Mouse (Mus musculus) kidney, embryonic 15.5 days (tissue): ENCODE data around the gene Zmym2. TPM values are rescaled to one million over a fixed set of nuclear protein-coding genes. Genes with fewer than 3 reads are reported as not detected.
"Not testable (repeated sequence)": the region's sequence is repeated elsewhere in the genome, so short reads cannot be mapped to it uniquely, and the experiment has no call there.

Experiments
- ATAC-seq: fragments of 200-750 bp; cut with Nextera tagmentation; replicated peaks from 2 replicates; pipeline ENCODE4 v1.8.0; 2017; ENCODE audit warnings: moderate TSS enrichment; ENCODE audit not compliant: low FRiP score
- H3K27ac ChIP-seq: fragments of 300-500 bp; sonication (generic); 2 replicates; pipeline ENCODE4 v1.5.1; 2015; ENCODE audit warnings: mild to moderate bottlenecking, inconsistent platforms
- H3K27me3 ChIP-seq: fragments of 300-500 bp; sonication (generic); 2 replicates; pipeline ENCODE4 v1.6.1; 2015; ENCODE audit warnings: inconsistent platforms
- H3K36me3 ChIP-seq: fragments of 300-500 bp; sonication (generic); 2 replicates; pipeline ENCODE4 v1.6.1; 2015; ENCODE audit warnings: inconsistent platforms
- H3K4me1 ChIP-seq: fragments of 300-500 bp; sonication (generic); 2 replicates; pipeline ENCODE4 v1.6.1; 2015; ENCODE audit warnings: inconsistent platforms
- H3K4me2 ChIP-seq: fragments of 300-500 bp; sonication (generic); 2 replicates; pipeline ENCODE4 v1.6.1; 2015; ENCODE audit warnings: moderate library complexity, mild to moderate bottlenecking, inconsistent platforms
- H3K4me3 ChIP-seq: fragments of 300-500 bp; sonication (generic); replicated peaks from 2 replicates; pipeline ENCODE4 v1.5.1; 2015; ENCODE audit warnings: mild to moderate bottlenecking, inconsistent platforms
- H3K9ac ChIP-seq: fragments of 300-500 bp; sonication (generic); 2 replicates; pipeline ENCODE4 v1.6.1; 2015; ENCODE audit warnings: mild to moderate bottlenecking, inconsistent platforms
- H3K9me3 ChIP-seq: fragments of 300-500 bp; sonication (generic); replicated peaks from 2 replicates; pipeline ENCODE4 v1.6.1; 2016; ENCODE audit warnings: inconsistent platforms
- WGBS: fragments of 180-500 bp; shearing (Covaris S2); methylation state at CpG from one replicate; pipeline ENCODE4 v1.1.7; 2015; ENCODE audit warnings: mixed read lengths; 5-methylcytosine and 5-hydroxymethylcytosine counted together
- polyA plus RNA-seq: library from polyadenylated mRNA; unstranded; fragments of >200 nt; fragmentation: Nextera tagmentation; extraction: Ambion mirVana; gene quantifications from 2 replicates; pipeline ENCODE4 v1.2.1, GENCODE M21; 2015

Zmym2 gene
- polyA plus RNA-seq, result 47.3 and 48.3 TPM in 2 replicates

DNA sequence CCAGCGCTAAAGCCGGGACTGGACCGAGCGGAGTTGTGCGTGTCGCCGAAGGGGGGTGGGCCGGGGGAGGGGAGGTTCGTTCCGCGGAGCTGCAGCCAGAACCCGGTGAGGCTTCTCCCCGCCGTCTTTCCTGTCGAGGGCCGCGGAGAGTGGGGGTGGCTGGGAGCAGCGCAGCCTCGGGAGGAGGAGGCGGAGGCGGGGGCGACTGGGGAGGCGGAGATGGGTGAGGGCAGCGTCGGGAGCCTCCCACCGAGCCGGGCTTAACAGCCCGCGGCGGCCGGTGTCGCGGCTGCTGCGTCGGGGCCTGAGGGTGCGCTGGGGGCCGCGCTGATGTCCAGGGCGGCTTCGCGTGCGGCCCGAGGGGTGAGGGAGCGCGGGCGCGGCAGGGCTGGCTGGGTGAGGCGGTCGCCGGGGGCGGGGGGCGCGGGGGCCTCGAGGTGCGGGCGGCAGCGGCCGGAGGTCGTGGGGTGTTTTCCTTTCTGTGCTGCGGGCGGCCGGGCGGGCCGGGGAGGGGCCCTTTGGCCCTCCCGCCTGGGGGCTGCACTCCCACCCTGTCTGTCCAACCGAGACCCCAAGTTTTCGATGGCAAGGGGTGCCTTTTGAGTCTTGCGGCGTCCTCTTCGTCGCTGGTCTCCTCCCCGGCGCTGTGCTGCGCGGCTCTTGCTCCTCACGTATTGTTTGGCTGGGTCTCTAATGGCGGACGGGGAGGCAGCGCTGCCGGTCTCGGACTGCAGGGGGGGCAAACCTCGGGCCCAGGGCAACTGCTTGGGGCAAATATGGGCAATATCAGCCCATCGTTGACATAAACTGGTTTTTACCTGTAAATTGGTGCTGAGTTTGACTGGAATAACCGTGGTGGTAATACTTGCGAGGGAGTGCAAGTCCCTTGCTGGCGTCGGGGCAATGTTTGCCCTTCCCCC is at the start of gene Zmym2:
TSS of gene Zmym2 (plus strand) at position 60 of the 920 bp plus-strand sequence.
- H3K9me3 ChIP-seq, H3K27me3 ChIP-seq: not testable (repeated sequence)
- H3K9ac ChIP-seq, result peak within 1 kb of the TSS; percentile 89
- H3K4me1 ChIP-seq, result peaks cover 27% of the 10 kb centered on the region
- WGBS, result 0% methylated on average over 24 of the region's 87 CpGs
- peak within 1 kb of the TSS; percentile 99 for H3K27ac ChIP-seq
- ATAC-seq, result peak; percentile 21; the same call in 1 of the 2 replicates
- peaks cover 26% of the 10 kb centered on the region for H3K36me3 ChIP-seq
- H3K4me3 ChIP-seq, result peak within 1 kb of the TSS; percentile 78
- H3K4me2 ChIP-seq, result peak within 1 kb of the TSS; percentile 83

DNA sequence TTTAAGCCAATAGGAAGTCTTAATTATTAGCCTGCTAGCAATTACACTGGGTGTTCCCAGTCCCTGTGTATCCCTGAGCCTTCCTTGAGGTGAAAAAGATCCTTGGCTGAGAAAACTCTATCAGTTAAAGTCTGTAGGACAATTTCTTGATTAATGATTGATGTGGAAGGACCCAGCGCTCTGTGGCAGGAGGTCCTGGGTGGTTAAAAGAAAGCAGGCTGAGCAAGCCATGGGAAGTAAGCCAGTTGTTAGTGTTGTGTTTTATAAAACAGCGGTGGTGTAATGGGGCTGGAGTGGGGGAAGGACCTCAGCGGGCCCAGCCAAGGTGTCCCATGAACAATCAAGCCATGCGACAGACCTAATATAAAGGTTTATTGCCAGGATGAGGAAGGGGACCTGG is 42.4 kb upstream of the Zmym2 start:
- 30% methylated on average over 4 of the region's 4 CpGs for WGBS
- peak overlapping the region; percentile 71 for H3K27ac ChIP-seq
- peak; percentile 58 for ATAC-seq

DNA sequence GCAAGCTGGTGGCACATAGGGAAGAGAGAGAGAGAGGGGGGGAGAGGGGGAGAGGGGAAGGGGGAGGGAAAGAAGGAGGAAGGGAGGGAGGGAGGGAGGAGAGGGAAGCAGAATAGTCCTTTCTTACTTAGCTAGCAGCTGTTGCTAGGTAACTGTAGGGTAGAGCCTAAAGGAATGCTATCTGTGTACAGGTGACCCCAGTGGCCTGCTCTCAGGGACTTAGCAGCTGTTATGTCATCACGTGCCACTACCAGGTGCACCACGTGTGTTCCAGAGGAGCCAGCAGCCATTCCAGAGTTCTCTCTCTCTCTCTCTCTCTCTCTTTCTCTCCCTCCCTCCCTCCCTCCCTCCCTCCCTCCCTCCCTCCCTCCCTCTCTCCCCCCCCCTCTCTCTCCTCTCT is 41.9 kb upstream of the Zmym2 start:
- no peaks in the 10 kb centered on the region for H3K27me3 ChIP-seq
- no peak overlapping the region for H3K4me2 ChIP-seq
- no peaks in the 10 kb centered on the region for H3K36me3 ChIP-seq
- peak; percentile 49; the same call in 1 of the 2 replicates for ATAC-seq
- H3K4me1 ChIP-seq, result peaks cover 4% of the 10 kb centered on the region; the same call in 1 of the 2 replicates
- H3K27ac ChIP-seq, result peak overlapping the region; percentile 71; the same call in 1 of the 2 replicates
- H3K9ac ChIP-seq, result no peak overlapping the region
- no peaks in the 10 kb centered on the region for H3K9me3 ChIP-seq
- WGBS, result 38% methylated on average over 2 of the region's 2 CpGs
- no peak overlapping the region for H3K4me3 ChIP-seq

More for the DNA sequence above, 42.4 kb upstream of the Zmym2 start:
- Histone ChIP-seq H3K36me3 (no peaks in the 10 kb centered on the region), H3K9me3 (no peaks in the 10 kb centered on the region), H3K4me2 (no peak overlapping the region), H3K4me1 (peaks cover 4% of the 10 kb centered on the region; the same call in 1 of the 2 replicates), H3K27me3 (no peaks in the 10 kb centered on the region), H3K9ac (no peak overlapping the region), H3K4me3 (no peak overlapping the region)

DNA sequence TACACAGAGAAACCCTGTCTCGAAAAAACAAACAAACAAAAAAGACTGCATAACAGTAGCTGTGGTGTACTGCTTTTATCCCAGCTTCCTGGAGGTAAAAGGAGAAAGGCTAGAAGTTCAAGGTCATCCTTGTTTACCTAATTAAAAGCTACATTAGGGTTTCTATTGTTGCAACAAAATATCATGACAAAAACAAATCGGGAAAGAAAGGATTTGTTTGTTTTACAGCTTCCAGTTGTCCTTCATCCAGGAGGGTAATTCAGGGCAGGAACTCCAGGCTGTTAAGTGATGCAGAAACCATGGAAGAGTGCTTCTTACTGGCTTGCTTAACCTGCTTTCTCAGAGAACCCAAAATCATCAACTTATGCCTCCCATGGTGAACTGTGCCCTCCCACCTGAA is 38.1 kb upstream of the Zmym2 start:
- WGBS, result 52% methylated on average over 2 of the region's 2 CpGs

DNA sequence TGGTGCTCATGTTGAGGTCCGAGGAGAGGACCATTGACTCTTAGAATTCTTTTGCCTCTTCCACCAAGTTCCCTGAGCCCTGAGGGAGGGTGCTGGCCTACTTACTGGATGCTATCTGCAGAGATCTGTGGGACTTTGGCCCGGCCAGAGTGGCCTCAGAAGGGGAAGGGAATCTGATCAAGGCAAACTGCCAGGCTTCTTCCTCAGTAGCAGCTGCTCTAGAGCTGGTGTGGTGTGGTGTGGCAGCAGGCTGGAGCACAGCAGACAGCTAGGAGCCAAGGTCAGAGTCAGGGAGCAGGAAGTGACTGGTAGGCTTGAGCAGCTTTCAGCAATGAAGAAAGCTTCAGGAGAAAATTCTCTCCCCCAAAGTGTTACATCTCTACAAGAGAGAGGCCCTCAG is 36.8 kb upstream of the Zmym2 start:
- Histone ChIP-seq H3K36me3 (no peaks in the 10 kb centered on the region), H3K9me3 (peaks cover 19% of the 10 kb centered on the region; the same call in 1 of the 2 replicates), H3K4me3 (no peak overlapping the region), H3K27me3 (no peaks in the 10 kb centered on the region), H3K4me1 (no peaks in the 10 kb centered on the region), H3K27ac (no peak overlapping the region), H3K9ac (no peak overlapping the region), H3K4me2 (no peak overlapping the region)
- no peak for ATAC-seq
- 75% methylated on average over 2 of the region's 2 CpGs for WGBS

More for the DNA sequence above, 38.1 kb upstream of the Zmym2 start:
- H3K9me3 ChIP-seq, result peaks cover 11% of the 10 kb centered on the region; the same call in 1 of the 2 replicates
- H3K4me3 ChIP-seq, result no peak overlapping the region
- H3K4me2 ChIP-seq, result no peak overlapping the region
- H3K9ac ChIP-seq, result no peak overlapping the region
- no peak overlapping the region for H3K27ac ChIP-seq
- H3K4me1 ChIP-seq, result peaks cover 4% of the 10 kb centered on the region; the same call in 1 of the 2 replicates
- H3K27me3 ChIP-seq, result no peaks in the 10 kb centered on the region
- no peaks in the 10 kb centered on the region for H3K36me3 ChIP-seq
- no peak for ATAC-seq

DNA sequence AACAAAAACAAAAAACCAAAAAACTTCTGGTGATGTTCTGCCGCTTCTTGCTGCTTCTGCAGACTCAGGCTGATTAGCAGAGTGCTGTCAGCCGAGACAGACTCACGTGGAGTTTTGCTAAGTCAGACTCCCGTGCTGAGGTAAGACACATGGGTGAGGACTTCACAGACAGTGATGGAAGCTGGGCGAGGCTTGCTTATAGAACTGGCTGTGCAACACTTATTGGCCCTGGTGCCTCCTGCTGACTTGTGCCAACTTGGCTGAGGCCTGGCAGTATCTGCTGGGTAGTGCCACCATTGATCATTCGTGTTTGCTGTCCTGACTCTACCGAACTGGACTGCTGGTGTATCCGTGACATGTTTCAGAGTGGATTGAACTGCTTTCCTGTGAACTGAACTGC is 22.4 kb upstream of the Zmym2 start:
- no peaks in the 10 kb centered on the region for H3K4me1 ChIP-seq
- no peak overlapping the region for H3K9ac ChIP-seq
- ATAC-seq, result no peak
- H3K9me3 ChIP-seq, result no peaks in the 10 kb centered on the region
- no peak overlapping the region for H3K4me2 ChIP-seq
- WGBS, result 55% methylated on average over 8 of the region's 8 CpGs
- H3K36me3 ChIP-seq, result no peaks in the 10 kb centered on the region
- no peak overlapping the region for H3K27ac ChIP-seq
- H3K27me3 ChIP-seq, result peaks cover 27% of the 10 kb centered on the region
- H3K4me3 ChIP-seq, result no peak overlapping the region

DNA sequence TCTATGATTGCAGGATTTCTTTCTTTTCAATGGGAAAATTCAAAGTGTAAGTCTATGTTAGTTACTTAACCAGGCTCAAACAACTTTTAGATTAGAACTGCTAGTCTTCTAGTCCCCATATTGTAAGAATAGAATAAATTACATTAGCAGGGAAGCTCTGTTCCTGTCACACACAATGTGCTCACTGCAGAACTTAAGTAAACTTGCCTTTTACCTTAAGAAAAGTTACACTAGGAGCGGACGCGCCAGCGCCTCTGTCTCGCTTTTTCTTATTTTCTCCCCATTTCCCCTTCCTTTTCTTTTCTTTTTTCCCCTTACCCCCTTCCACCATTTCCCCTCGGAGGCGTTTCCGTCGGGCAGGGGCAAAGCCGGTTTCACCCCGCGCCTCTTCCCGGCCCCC is 21.8 kb upstream of the Zmym2 start:
- Histone ChIP-seq H3K27me3 (peaks cover 27% of the 10 kb centered on the region), H3K9me3 (no peaks in the 10 kb centered on the region), H3K4me3 (peak overlapping the region; percentile 47), H3K4me2 (peak overlapping the region; percentile 78), H3K36me3 (no peaks in the 10 kb centered on the region), H3K9ac (peak overlapping the region; percentile 26; the same call in 1 of the 2 replicates), H3K27ac (no peak overlapping the region), H3K4me1 (no peaks in the 10 kb centered on the region)
- 6% methylated on average over 13 of the region's 13 CpGs for WGBS
- no peak for ATAC-seq

DNA sequence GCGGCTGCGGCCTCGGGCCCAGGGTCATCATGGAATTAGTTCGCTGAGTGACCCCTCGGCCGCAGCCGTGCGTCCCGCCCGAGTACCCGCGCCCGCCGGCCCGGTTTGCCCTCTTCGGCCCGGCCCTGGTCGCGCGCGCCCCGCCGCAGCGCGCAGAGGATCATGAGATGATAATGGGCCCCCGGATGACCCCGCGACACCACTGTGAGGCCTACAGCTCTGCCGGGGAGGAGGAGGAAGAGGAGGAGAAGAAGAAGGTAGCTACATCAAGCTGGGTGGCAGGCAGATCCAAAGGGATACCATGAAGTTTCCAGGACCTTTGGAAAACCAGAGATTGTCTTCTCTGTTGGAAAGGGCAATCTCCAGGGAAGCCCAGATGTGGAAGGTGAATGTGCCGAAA is 21.3 kb upstream of the Zmym2 start:
- not testable (repeated sequence) for H3K36me3 ChIP-seq, ATAC-seq, H3K27ac ChIP-seq, H3K9me3 ChIP-seq, H3K4me1 ChIP-seq
- H3K27me3 ChIP-seq, result peaks cover 27% of the 10 kb centered on the region
- peak overlapping the region; percentile 47 for H3K4me3 ChIP-seq
- H3K9ac ChIP-seq, result peak overlapping the region; percentile 26; the same call in 1 of the 2 replicates
- H3K4me2 ChIP-seq, result peak overlapping the region; percentile 78
- WGBS, result 5% methylated on average over 30 of the region's 30 CpGs

DNA sequence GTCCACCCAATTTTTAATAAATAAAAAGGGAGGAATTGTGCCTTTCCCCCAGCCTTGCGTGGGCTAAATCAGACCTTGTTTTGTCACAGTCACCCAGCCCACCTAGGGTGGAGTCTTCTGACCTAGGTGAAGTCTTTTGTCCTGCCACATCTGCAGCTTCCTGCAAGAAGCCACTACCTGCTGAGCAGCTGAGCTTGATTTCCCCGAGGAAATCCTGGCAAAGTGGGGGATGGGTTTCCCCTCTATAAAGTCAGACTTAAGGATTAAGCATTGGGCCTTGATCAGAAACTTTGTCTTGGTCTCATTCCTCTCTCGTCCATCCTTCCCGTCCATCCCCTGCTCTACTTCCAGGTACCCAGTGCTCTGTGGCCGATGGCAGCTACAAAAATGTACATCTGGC is 12.9 kb upstream of the Zmym2 start:
- no peak overlapping the region for H3K4me2 ChIP-seq
- no peak overlapping the region for H3K27ac ChIP-seq
- no peak overlapping the region for H3K4me3 ChIP-seq
- peaks cover 8% of the 10 kb centered on the region; the same call in 1 of the 2 replicates for H3K9me3 ChIP-seq
- no peak for ATAC-seq
- no peaks in the 10 kb centered on the region for H3K4me1 ChIP-seq
- H3K9ac ChIP-seq, result no peak overlapping the region
- WGBS, result 83% methylated on average over 5 of the region's 5 CpGs
- no peaks in the 10 kb centered on the region for H3K36me3 ChIP-seq
- no peaks in the 10 kb centered on the region for H3K27me3 ChIP-seq

DNA sequence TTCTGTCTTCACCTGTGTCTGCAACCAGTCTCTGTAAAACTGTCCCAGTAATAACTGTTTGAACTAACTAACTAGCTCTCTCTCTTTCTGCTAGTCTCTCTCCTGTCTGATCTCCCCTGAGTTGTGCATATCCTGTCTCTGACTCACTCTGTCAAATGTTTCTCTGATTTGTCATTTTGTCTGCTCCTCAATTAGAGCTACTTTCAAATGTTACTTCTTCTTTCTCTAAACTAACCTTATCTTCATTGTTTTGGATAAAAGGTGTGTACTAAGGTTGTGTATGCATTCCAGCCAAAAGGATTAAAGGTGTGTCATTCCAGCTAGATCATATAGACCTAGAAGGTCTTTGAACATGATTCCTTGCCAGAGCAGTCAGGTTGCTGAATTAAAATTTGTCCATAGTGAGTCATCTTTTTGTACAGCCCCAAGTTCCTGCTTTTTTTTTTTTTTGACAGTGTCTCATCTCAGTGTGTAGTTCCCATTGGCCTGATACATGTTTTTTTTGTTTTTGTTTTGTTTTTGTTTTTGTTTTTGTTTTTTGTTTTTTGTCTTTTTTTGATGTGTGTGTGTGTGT is 10.8 kb upstream of the Zmym2 start:
- H3K27ac ChIP-seq, result no peak overlapping the region
- no peaks in the 10 kb centered on the region for H3K4me1 ChIP-seq
- H3K27me3 ChIP-seq, result no peaks in the 10 kb centered on the region
- H3K4me2 ChIP-seq, result no peak overlapping the region
- no peak overlapping the region for H3K9ac ChIP-seq
- H3K36me3 ChIP-seq, result no peaks in the 10 kb centered on the region
- H3K4me3 ChIP-seq, result no peak overlapping the region
- ATAC-seq, result no peak
- peaks cover 4% of the 10 kb centered on the region; the same call in 1 of the 2 replicates for H3K9me3 ChIP-seq

DNA sequence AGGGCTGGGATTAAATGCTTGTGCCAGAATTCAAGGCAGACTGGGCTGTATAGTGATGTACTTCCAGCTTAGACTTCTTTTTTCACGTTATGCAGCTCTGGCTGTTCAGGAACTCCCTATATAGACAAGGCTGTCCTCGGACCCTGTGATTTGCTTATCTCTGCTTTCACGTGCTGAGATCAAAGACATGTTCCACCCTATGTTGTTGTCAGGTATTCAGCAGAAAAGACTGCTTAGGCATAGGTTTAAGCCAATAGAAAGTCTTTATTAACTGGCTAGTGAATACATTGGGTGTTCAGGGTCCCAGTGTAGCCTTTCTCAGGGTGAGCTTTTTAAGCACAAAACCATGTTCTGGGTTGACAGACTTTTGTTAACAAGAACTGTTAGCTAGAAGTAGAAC is 5.2 kb upstream of the Zmym2 start:
- H3K9ac ChIP-seq, result no peak overlapping the region
- WGBS, result 63% methylated on average over 3 of the region's 3 CpGs
- no peak for ATAC-seq

DNA sequence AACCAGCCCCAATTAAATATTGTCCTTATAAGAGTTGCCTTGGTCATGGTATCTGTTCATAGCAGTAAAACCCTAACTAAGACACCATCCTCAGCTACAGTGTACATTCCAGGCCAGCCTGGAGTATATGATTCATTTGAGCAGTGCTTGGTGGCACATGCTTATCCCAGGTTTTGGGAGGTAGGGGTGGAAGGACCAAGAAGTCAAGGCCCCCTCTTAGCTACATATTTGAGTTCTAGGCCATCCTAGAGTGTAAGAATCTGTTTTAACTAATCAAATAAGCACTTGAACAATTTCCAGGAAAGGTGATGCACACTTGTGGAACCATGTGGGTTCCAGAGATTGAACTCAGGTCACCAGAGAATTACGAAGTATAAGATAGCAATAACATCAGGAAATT is 3.0 kb upstream of the Zmym2 start:
- 95% methylated on average over 1 of the region's 1 CpGs for WGBS

More for the DNA sequence above, 5.2 kb upstream of the Zmym2 start:
- no peak overlapping the region for H3K4me3 ChIP-seq
- H3K27me3 ChIP-seq, result no peaks in the 10 kb centered on the region
- H3K36me3 ChIP-seq, result no peaks in the 10 kb centered on the region
- no peak overlapping the region for H3K27ac ChIP-seq
- 0 out of 2 replicates have a peak, but pooled peaks cover 2% of the 10 kb centered on the region for H3K4me1 ChIP-seq
- 0 out of 2 replicates have a peak, but pooled peaks cover 7% of the 10 kb centered on the region for H3K9me3 ChIP-seq
- H3K4me2 ChIP-seq, result no peak overlapping the region

More for the DNA sequence above, 3.0 kb upstream of the Zmym2 start:
- Histone ChIP-seq H3K9me3 (0 out of 2 replicates have a peak, but pooled peaks cover 7% of the 10 kb centered on the region), H3K4me1 (peaks cover 11% of the 10 kb centered on the region), H3K9ac (no peak overlapping the region), H3K4me3 (no peak overlapping the region), H3K36me3 (peaks cover 1% of the 10 kb centered on the region), H3K27ac (no peak overlapping the region), H3K27me3 (no peaks in the 10 kb centered on the region), H3K4me2 (no peak overlapping the region)
- no peak for ATAC-seq
